Mouse (Mus musculus): ENCODE data around the gene Ftl1.

Ftl1 gene

DNA sequence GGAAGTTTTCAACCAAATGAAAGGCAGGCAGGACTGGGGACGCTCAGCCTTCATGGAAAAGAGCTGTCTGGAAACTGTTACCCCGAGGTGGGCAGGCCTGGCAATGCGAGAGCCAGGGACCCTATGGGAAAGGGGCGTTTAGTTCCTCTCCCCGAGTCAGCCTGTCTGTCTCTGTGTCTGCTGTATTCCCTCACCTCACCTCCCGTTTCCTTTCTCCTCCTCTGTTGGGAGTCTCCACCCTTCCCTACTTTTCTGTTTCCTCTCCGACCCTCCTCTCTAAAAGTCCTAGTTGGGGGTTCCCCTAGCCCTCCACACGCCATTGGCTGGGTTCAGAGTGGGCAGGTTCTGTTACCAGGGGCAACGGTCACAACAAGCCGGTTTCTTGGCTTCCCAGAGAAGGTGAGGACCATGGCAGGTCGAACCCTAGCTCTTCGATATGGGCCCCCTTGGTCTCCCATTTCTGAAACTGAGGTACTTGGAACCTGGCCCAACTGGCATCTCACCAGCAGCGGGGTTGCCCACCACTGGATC, 41.7 kb downstream of the Ftl1 start:
- DNase-seq (ENCODE audit: low read depth, low spot score), result no peak
- H3K27me3 ChIP-seq (ENCODE audit: control insufficient read depth, insufficient read depth, low read length, poor library complexity, severe bottlenecking), result no peaks in the 10 kb centered on the region
- peaks cover 16% of the 10 kb centered on the region for H3K36me3 ChIP-seq (ENCODE audit: control insufficient read depth, insufficient read depth, low read length, poor library complexity, severe bottlenecking)

DNA sequence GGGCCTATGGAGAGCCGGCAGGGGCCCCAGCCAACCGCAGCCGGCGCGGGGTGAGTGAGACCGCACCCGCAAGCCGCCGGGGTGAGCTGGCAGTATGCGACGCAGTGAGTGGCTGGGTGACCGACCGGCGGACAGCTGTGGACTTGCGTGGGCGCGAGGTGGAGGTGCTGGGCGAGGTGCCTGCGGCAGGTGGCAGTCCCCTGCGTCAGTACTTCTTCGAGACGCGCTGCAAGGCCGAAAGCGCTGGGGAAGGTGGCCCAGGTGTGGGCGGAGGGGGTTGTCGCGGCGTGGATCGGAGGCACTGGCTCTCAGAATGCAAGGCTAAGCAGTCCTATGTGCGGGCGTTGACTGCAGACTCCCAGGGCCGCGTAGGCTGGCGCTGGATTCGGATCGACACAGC, 44.0 kb downstream of the Ftl1 start:
- DNase-seq (ENCODE audit: low read depth, low spot score), result peak; percentile 43
- Histone ChIP-seq H3K36me3 (ENCODE audit: control insufficient read depth, insufficient read depth, low read length, poor library complexity, severe bottlenecking) (no peaks in the 10 kb centered on the region), H3K27me3 (ENCODE audit: control insufficient read depth, insufficient read depth, low read length, poor library complexity, severe bottlenecking) (no peaks in the 10 kb centered on the region; the same call in 1 of the 2 replicates)

DNA sequence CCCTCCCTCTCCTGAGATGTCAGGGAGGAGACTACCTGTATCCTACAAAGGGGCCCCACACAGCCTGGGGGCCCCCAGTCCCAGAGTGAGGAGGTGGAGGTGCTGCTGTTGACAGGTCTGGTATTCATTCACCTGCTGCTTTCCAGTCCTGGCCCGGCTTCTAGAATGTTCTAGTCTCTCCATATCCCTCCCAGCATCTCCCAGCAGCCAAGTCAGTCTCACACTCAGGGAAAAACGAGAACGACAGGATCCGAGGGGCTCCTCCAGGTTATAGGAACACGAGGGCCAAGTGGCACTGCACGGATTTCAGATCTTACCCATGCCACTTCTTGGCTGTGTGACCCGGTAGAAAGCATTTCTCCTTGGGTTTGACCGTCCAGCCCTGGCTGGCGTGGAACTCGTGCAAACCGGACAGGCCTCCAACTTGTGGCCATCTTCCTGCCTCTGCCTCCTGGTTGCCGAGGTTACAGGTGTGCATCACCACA, 44.9 kb downstream of the Ftl1 start:
- Histone ChIP-seq H3K27me3 (ENCODE audit: control insufficient read depth, insufficient read depth, low read length, poor library complexity, severe bottlenecking) (no peaks in the 10 kb centered on the region; the same call in 1 of the 2 replicates), H3K36me3 (ENCODE audit: control insufficient read depth, insufficient read depth, low read length, poor library complexity, severe bottlenecking) (no peaks in the 10 kb centered on the region)
- no peak for DNase-seq (ENCODE audit: low read depth, low spot score)

DNA sequence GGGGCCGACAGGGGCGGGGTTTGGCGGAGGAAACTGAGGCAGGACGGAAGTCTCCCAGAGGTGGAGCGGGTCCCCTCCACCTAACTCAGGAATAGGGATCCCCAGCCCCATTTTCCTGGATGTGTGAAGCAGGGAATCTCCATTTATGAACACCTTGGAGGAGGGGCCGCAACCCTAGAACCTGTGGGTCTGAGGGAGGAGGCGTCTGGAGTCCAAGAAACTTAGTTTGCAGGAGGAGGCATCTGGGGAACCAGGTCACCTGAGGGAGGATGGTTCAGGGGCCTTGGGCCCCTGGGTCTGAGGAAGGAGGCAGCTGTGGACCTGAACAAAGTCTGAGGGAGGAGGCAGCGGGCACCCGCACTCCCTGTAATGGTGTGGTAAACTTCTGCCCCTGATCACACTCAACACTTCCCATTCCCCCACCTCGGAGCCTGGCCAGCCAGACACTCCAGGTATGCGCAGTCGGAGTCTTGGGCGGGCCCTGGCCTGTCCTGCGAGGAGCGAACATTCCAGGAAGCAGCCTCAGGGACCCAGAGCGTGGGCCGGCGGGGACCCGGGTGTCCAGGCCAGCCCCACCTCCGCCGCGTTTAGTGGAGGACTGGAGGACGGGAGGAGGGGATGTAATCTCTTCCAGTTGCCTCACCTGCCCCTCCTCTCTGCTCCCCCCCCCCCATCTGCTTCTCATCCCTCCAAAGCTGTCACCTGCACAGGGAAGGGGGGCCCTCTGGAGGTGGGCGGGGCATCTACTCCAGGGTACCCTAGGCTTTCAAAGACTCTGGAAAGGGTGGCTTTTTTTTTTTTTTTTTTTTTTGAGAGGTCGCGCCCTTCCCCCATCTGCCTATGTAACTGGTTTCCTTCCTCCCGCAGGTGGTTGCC, 45.6 kb downstream of the Ftl1 start:
- Histone ChIP-seq H3K27me3 (ENCODE audit: control insufficient read depth, insufficient read depth, low read length, poor library complexity, severe bottlenecking) (no peaks in the 10 kb centered on the region; the same call in 1 of the 2 replicates), H3K36me3 (ENCODE audit: control insufficient read depth, insufficient read depth, low read length, poor library complexity, severe bottlenecking) (no peaks in the 10 kb centered on the region)
- no peak for DNase-seq (ENCODE audit: low read depth, low spot score)

GRCm38 (mm10) chr7:45413113-45413863, 46.4 kb downstream of the Ftl1 start, which contains the start of gene Ntf5:
TSS of gene Ntf5 (plus strand) at chr7:45413695.
- H3K36me3 ChIP-seq (ENCODE audit: control insufficient read depth, insufficient read depth, low read length, poor library complexity, severe bottlenecking), result no peaks in the 10 kb centered on the region
- H3K27me3 ChIP-seq (ENCODE audit: control insufficient read depth, insufficient read depth, low read length, poor library complexity, severe bottlenecking), result no peaks in the 10 kb centered on the region; the same call in 1 of the 2 replicates
- no peak for DNase-seq (ENCODE audit: low read depth, low spot score)

GRCm38 (mm10) chr7:45412421-45412820, 47.3 kb downstream of the Ftl1 start:
- no peaks in the 10 kb centered on the region for H3K36me3 ChIP-seq (ENCODE audit: control insufficient read depth, insufficient read depth, low read length, poor library complexity, severe bottlenecking)
- no peaks in the 10 kb centered on the region; the same call in 1 of the 2 replicates for H3K27me3 ChIP-seq (ENCODE audit: control insufficient read depth, insufficient read depth, low read length, poor library complexity, severe bottlenecking)
- DNase-seq (ENCODE audit: low read depth, low spot score), result no peak

GRCm38 (mm10) chr7:45409497-45410163, 50.1 kb downstream of the Ftl1 start:
- no peak for DNase-seq (ENCODE audit: low read depth, low spot score)
- no peaks in the 10 kb centered on the region; the same call in 1 of the 2 replicates for H3K27me3 ChIP-seq (ENCODE audit: control insufficient read depth, insufficient read depth, low read length, poor library complexity, severe bottlenecking)
- no peaks in the 10 kb centered on the region for H3K36me3 ChIP-seq (ENCODE audit: control insufficient read depth, insufficient read depth, low read length, poor library complexity, severe bottlenecking)

- DNase-seq (ENCODE audit: low read depth, low spot score), result no peak
- Histone ChIP-seq H3K36me3 (ENCODE audit: control insufficient read depth, insufficient read depth, low read length, poor library complexity, severe bottlenecking) (no peaks in the 10 kb centered on the region), H3K27me3 (ENCODE audit: control insufficient read depth, insufficient read depth, low read length, poor library complexity, severe bottlenecking) (no peaks in the 10 kb centered on the region; the same call in 1 of the 2 replicates)
Measured at GRCm38 (mm10) chr7:45408949-45409348, 50.7 kb downstream of the Ftl1 start.

DNA sequence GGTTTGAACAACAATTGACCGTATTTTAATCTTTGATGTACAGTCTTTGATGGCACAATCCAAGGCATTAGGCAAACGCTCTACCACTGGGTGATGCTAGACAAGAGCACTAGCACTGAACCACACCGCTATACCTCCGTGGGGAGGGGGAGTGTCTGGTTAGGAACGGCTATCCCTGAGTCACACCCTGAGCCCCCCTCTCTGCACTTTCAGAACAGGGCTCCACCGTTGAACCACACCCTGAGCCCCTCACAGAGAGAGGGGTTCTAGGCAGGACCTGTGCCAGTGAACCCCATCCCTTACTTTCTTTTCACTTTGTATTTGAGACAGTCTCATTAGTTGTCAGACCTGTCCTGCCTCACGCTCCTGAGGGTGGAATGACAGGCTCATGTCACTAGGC, 51.3 kb downstream of the Ftl1 start:
- no peak for DNase-seq (ENCODE audit: low read depth, low spot score)
- H3K27me3 ChIP-seq (ENCODE audit: control insufficient read depth, insufficient read depth, low read length, poor library complexity, severe bottlenecking), result no peaks in the 10 kb centered on the region; the same call in 1 of the 2 replicates
- H3K36me3 ChIP-seq (ENCODE audit: control insufficient read depth, insufficient read depth, low read length, poor library complexity, severe bottlenecking), result no peaks in the 10 kb centered on the region
